ENCODE assay signal across 20 mouse cellular contexts in genomic region chr9:121279216-121279615, GRCm38 (mm10). TPM values are rescaled to one million over a fixed set of nuclear protein-coding genes. Genes with fewer than 3 reads are reported as not detected.
DNase-seq lines count a peak whose midpoint lies in the region.
"Had no signal": no experiment of that assay in that cellular context is flagged by ENCODE, and none has a peak within 500 bp of the region (broad histone marks: within the 10 kb centered on the region; RNA-seq: fewer than 3 reads in every experiment).

No protein-coding gene starts in this region.

- 88% methylated on average over 5 of the region's 5 CpGs for WGBS in heart, embryonic 10.5 days

- H3K27ac ChIP-seq in heart, embryonic 10.5 days = no peak overlapping the region
- H3K27ac ChIP-seq: embryonic facial prominence, embryonic 10.5 days; embryonic facial prominence, embryonic 12.5 days; forebrain, embryonic 13.5 days; forebrain, embryonic 15.5 days had no signal

- peak; percentile 39 for DNase-seq in cerebellum, adult 11-12 months
- no peak for DNase-seq in cerebellum, postnatal 4 days (ENCODE audit: low spot score in 2 of 2)
- DNase-seq in heart, adult 11 months = peak; percentile 86
- no peak for DNase-seq in heart, embryonic 10.5 days (ENCODE audit: low spot score)
- DNase-seq in testis, postnatal 10 days (ENCODE audit: low spot score) = peak; percentile 53
- DNase-seq: adrenal gland, adult 8-10 months; adrenal gland, postnatal 14 days; adrenal gland, postnatal 36 days; B cell, adult 2 months; cerebellum, adult 2 months; cerebellum, adult 9-10 months; cerebellum, postnatal 36 days; forebrain, postnatal 0 days had no signal

- peaks cover 14% of the 10 kb centered on the region for H3K4me1 ChIP-seq in heart, embryonic 10.5 days

- H3K36me3 ChIP-seq in heart, embryonic 10.5 days = peaks cover 10% of the 10 kb centered on the region
- H3K36me3 ChIP-seq: forebrain, embryonic 15.5 days; G1E had no signal

- H3K9me3 ChIP-seq in heart, embryonic 10.5 days = peaks cover 6% of the 10 kb centered on the region
- H3K9me3 ChIP-seq: forebrain, embryonic 15.5 days had no signal

- no peaks in the 10 kb centered on the region for H3K27me3 ChIP-seq in heart, embryonic 10.5 days (ENCODE audit: insufficient read depth, poor library complexity, severe bottlenecking)
- H3K27me3 ChIP-seq: CH12.LX; embryonic facial prominence, embryonic 12.5 days; forebrain, embryonic 13.5 days; forebrain, embryonic 15.5 days; Patski had no signal

- no peak overlapping the region for H3K4me3 ChIP-seq in heart, embryonic 10.5 days
- H3K4me3 ChIP-seq: embryonic facial prominence, embryonic 10.5 days; forebrain, embryonic 13.5 days; forebrain, embryonic 15.5 days had no signal

RNA-seq across cellular contexts. Expression of gene Ulk4, which starts 2.2 kb away (rescaled TPM):
- polyA plus RNA-seq in heart, embryonic 10.5 days (2016; fragmentation: Nextera tagmentation; extraction: Ambion mirVana) = 89.4 and 98.5 TPM in 2 replicates

RNA-seq across cellular contexts. Expression of gene Trak1, which starts 18.1 kb away (rescaled TPM):
- polyA plus RNA-seq in heart, embryonic 10.5 days (2016; fragmentation: Nextera tagmentation; extraction: Ambion mirVana) = 18.2 and 24.1 TPM in 2 replicates

Comparison
In these comparisons a context has a peak if more than half of its experiments do, and no peak if none do; other contexts are left out.
1. DNase-seq: peak in cerebellum, adult 11-12 months (single experiment), heart, adult 11 months (single experiment) and testis, postnatal 10 days (single experiment); none in cerebellum, postnatal 4 days (0 of 2) and heart, embryonic 10.5 days (single experiment).